Mouse (Mus musculus) thymus, adult 2 months (tissue): Measurements from ENCODE around the gene Slco2a1. TPM values are rescaled to one million over a fixed set of nuclear protein-coding genes. Genes with fewer than 3 reads are reported as not detected.

Experiments used
- DNase-seq: peaks from one replicate; pipeline ENCODE4 v3.0.0; 2021
- H3K27ac ChIP-seq: fragments of 200-500 bp; 2 replicates; pipeline ENCODE4 v1.5.1; 2012; ENCODE audit warnings: low read length, control low read depth; ENCODE audit not compliant: control insufficient read depth, insufficient read depth
- H3K27me3 ChIP-seq: fragments of 200-500 bp; 2 replicates; pipeline ENCODE4 v1.6.1; 2012; ENCODE audit warnings: mild to moderate bottlenecking, low read length, moderate library complexity, mixed read lengths; ENCODE audit not compliant: control insufficient read depth, insufficient read depth
- H3K36me3 ChIP-seq: fragments of 200-500 bp; 2 replicates; pipeline ENCODE4 v1.6.1; 2012; ENCODE audit warnings: mild to moderate bottlenecking, low read length, moderate library complexity; ENCODE audit not compliant: control insufficient read depth, insufficient read depth
- H3K4me1 ChIP-seq: fragments of 200-500 bp; replicated peaks from 2 replicates; pipeline ENCODE4 v1.6.1; 2012; ENCODE audit warnings: low read length; ENCODE audit not compliant: control insufficient read depth, insufficient read depth
- H3K4me3 ChIP-seq: fragments of 200-500 bp; 2 replicates; pipeline ENCODE4 v1.5.1; 2012; ENCODE audit warnings: mild to moderate bottlenecking, low read length, control low read depth, moderate library complexity; ENCODE audit not compliant: control insufficient read depth, insufficient read depth
- CTCF ChIP-seq: fragments of 200-500 bp; IDR thresholded peaks from 2 replicates; pipeline ENCODE4 v1.5.1; 2012; ENCODE audit warnings: mild to moderate bottlenecking, control low read depth, low read length, moderate library complexity, borderline replicate concordance; ENCODE audit not compliant: control insufficient read depth, poor library complexity, insufficient read depth; ENCODE audit errors: extremely low read depth
- POLR2A ChIP-seq: fragments of 200-500 bp; IDR thresholded peaks from 2 replicates; pipeline ENCODE4 v1.6.1; 2012; ENCODE audit warnings: mild to moderate bottlenecking, low read length, control low read depth, moderate library complexity; ENCODE audit not compliant: control insufficient read depth, poor library complexity, insufficient read depth; ENCODE audit errors: extremely low read depth
- WGBS: fragments of 180-500 bp; shearing (Covaris S2); methylation state at CpG from one replicate; pipeline ENCODE4 v1.1.7; 2018; 5-methylcytosine and 5-hydroxymethylcytosine counted together
- polyA plus RNA-seq: library from polyadenylated mRNA; depleted of rRNA; stranded (reverse); fragments of >200 nt; gene quantifications from 2 replicates; pipeline ENCODE4 v1.2.3, GENCODE M21; 2012

Slco2a1 gene
- polyA plus RNA-seq, 1 experiment: 30.5 TPM

DNA sequence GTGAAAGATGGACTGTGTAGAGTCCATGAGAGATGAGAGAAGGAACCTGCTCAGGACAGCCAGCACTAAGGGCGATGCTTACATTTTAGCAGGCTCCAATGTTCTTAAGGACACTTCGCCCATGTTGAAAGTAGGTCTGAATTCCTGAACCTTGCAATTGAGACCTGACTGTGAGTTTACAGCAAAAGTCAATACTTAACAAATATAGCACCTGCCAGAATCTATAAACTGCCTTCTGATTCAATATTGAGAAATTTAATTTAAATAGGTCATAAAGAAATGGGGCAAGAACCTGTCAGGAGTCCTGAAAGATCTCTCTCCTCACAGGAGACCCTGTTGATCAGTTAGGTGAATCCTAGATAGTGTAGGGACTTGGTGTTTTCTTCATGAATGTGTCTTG, 12.6 kb upstream of the Slco2a1 start:
- WGBS: 98% methylated on average over 2 of the region's 2 CpGs
- no peak overlapping the region for H3K27ac ChIP-seq

DNA sequence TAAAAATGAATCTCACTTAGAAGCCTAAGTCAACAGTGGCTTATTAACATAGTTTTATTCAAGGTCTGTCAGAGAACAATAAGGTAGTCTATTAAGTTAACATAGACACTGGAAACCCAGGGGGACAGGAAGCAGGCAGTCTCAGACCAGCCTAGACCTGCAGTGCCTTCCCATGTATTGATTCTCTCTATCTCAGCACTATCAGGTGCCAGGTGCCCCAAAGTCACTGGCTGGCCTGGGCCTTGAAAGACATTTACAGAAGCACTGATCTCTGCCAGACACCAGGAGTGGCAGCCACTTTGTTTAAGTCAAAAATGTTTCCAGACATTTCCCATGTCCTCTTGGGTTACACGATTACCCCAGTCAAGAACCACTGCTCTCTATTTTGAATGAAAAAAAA, 11.4 kb upstream of the Slco2a1 start:
- Histone ChIP-seq H3K27me3 (no peaks in the 10 kb centered on the region), H3K27ac (no peak overlapping the region), H3K4me3 (no peak overlapping the region), H3K36me3 (no peaks in the 10 kb centered on the region), H3K4me1 (no peaks in the 10 kb centered on the region)
- no peak for TF ChIP-seq CTCF
- no peak for TF ChIP-seq POLR2A
- WGBS: 86% methylated on average over 1 of the region's 1 CpGs
- no peak for DNase-seq

More for the DNA sequence above, 12.6 kb upstream of the Slco2a1 start:
- Histone ChIP-seq H3K36me3 (no peaks in the 10 kb centered on the region), H3K4me1 (no peaks in the 10 kb centered on the region), H3K4me3 (no peak overlapping the region), H3K27me3 (no peaks in the 10 kb centered on the region)
- no peak for DNase-seq
- TF ChIP-seq POLR2A (no peak), CTCF (no peak)

- 87% methylated on average over 9 of the region's 9 CpGs for WGBS
- H3K36me3 ChIP-seq: no peaks in the 10 kb centered on the region
- no peak overlapping the region for H3K27ac ChIP-seq
- no peak for TF ChIP-seq POLR2A
- TF ChIP-seq CTCF: no peak
- no peaks in the 10 kb centered on the region for H3K27me3 ChIP-seq
- H3K4me1 ChIP-seq: no peaks in the 10 kb centered on the region
- no peak overlapping the region for H3K4me3 ChIP-seq
- DNase-seq: no peak
Measured at GRCm38 (mm10) chr9:102977791-102978492, 10.6 kb upstream of the Slco2a1 start.

DNA sequence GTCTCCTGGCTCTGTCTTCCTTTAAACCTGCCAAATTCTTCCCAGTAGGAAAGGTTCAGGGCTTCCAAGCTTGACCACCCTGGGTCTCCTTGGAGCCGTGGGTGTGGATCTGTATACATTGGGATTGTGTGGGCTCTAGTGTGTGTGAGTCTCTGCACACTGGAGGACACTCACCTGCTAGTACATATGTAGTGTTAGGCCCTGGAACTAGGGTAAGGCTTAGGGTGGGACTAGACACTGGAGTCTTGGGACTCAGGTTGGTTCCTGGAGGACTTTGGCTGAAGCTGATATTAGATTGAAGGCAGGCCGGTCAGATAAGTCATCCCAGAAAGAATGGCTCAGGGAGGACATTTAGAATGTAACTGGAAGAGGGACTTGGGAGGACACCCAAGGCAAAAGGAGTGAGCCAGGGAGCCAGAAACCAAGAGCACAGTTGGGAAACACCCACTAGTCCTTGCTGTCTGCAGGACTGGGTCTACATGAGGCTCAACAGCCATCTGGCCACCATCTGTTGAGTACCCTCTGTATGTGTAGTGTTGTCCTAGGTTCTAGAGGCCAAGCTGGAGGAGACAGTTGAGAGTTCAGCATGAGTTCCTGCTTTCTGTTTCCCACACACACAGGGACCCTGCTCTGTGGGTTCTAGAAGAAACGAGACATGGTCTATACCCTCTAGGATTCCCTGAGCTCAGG, 9.4 kb upstream of the Slco2a1 start:
- Histone ChIP-seq H3K4me3 (no peak overlapping the region), H3K27me3 (no peaks in the 10 kb centered on the region), H3K4me1 (no peaks in the 10 kb centered on the region), H3K36me3 (no peaks in the 10 kb centered on the region), H3K27ac (no peak overlapping the region)
- TF ChIP-seq CTCF (no peak), POLR2A (no peak)
- no peak for DNase-seq
- 88% methylated on average over 3 of the region's 3 CpGs for WGBS

- Histone ChIP-seq H3K27ac (no peak overlapping the region), H3K4me3 (no peak overlapping the region), H3K36me3 (no peaks in the 10 kb centered on the region), H3K27me3 (no peaks in the 10 kb centered on the region), H3K4me1 (no peaks in the 10 kb centered on the region)
- no peak for TF ChIP-seq POLR2A
- no peak for TF ChIP-seq CTCF
- WGBS: 90% methylated on average over 10 of the region's 10 CpGs
- no peak for DNase-seq
Measured at GRCm38 (mm10) chr9:102979956-102980355, 8.6 kb upstream of the Slco2a1 start.

- no peak overlapping the region for H3K27ac ChIP-seq
- no peaks in the 10 kb centered on the region for H3K36me3 ChIP-seq
- no peak for DNase-seq
- no peak overlapping the region for H3K4me3 ChIP-seq
- TF ChIP-seq POLR2A (no peak), CTCF (no peak)
- no peaks in the 10 kb centered on the region for H3K4me1 ChIP-seq
- 97% methylated on average over 5 of the region's 5 CpGs for WGBS
- H3K27me3 ChIP-seq: no peaks in the 10 kb centered on the region
Measured at GRCm38 (mm10) chr9:102980420-102980819, 8.1 kb upstream of the Slco2a1 start.
